Comparison of ENCODE assay signal across 11 mouse cellular contexts in genomic region chr5:92987891-92988768, GRCm38 (mm10). TPM values are rescaled to one million over a fixed set of nuclear protein-coding genes. Genes with fewer than 3 reads are reported as not detected.
DNase-seq lines count a peak whose midpoint lies in the region; ATAC-seq and TF ChIP-seq lines count a peak whose summit lies in the region.
"Had no signal": no experiment of that assay in that cellular context is flagged by ENCODE, and none has a peak within 500 bp of the region (broad histone marks: within the 10 kb centered on the region; RNA-seq: fewer than 3 reads in every experiment).

No protein-coding gene starts in this region.

- peak; percentile 55 for DNase-seq in kidney, postnatal 10 days
- no peak for DNase-seq in kidney, adult 2 months
- DNase-seq in hindbrain, embryonic 14.5 days (ENCODE audit: low spot score): no peak
- DNase-seq in midbrain, postnatal 0 days (ENCODE audit: low spot score): no peak
- DNase-seq in cerebellum, adult 9-11 months: no peak
- no peak for DNase-seq in layer of hippocampus, postnatal 14 days (ENCODE audit: low spot score in 2 of 2)
- no peak for DNase-seq in urinary bladder, postnatal 14 days (ENCODE audit: low spot score)
- DNase-seq: heart, postnatal 36 days; thymus, postnatal 14 days had no signal

- H3K9me3 ChIP-seq in embryonic facial prominence, embryonic 12.5 days: no peaks in the 10 kb centered on the region
- no peaks in the 10 kb centered on the region for H3K9me3 ChIP-seq in hindbrain, embryonic 14.5 days (ENCODE audit: control insufficient read depth, low read length)
- no peaks in the 10 kb centered on the region for H3K9me3 ChIP-seq in midbrain, postnatal 0 days (ENCODE audit: low read length)

- no peaks in the 10 kb centered on the region for H3K27me3 ChIP-seq in kidney, adult 2 months (replicated peaks; ENCODE audit: control insufficient read depth, insufficient read depth, low read length)
- no peaks in the 10 kb centered on the region for H3K27me3 ChIP-seq in embryonic facial prominence, embryonic 12.5 days
- no peaks in the 10 kb centered on the region for H3K27me3 ChIP-seq in hindbrain, embryonic 14.5 days (ENCODE audit: control insufficient read depth, insufficient read depth, low read length)
- H3K27me3 ChIP-seq in midbrain, postnatal 0 days (ENCODE audit: insufficient read depth, low read length): no peaks in the 10 kb centered on the region

- 0 out of 2 replicates have a peak overlapping the region, but pooled peaks have one; percentile 8 for H3K4me2 ChIP-seq in embryonic facial prominence, embryonic 12.5 days (replicated peaks)
- 0 out of 2 replicates have a peak overlapping the region, but pooled peaks have one; percentile 28 for H3K4me2 ChIP-seq in hindbrain, embryonic 14.5 days (replicated peaks)
- H3K4me2 ChIP-seq in midbrain, postnatal 0 days (ENCODE audit: low read depth, low read length, poor library complexity, severe bottlenecking): no peak overlapping the region

- WGBS in kidney, adult 2 months: 37% methylated on average over 16 of the region's 16 CpGs
- WGBS in embryonic facial prominence, embryonic 12.5 days: 43% methylated on average over 15 of the region's 16 CpGs
- WGBS in hindbrain, embryonic 14.5 days: 57% methylated on average over 16 of the region's 16 CpGs
- WGBS in midbrain, postnatal 0 days: 59% methylated on average over 14 of the region's 16 CpGs

- no peak overlapping the region for H3K27ac ChIP-seq in kidney, adult 2 months (ENCODE audit: insufficient read depth, low read depth, low read length)
- peak overlapping the region; percentile 90 for H3K27ac ChIP-seq in embryonic facial prominence, embryonic 12.5 days
- peak overlapping the region; percentile 6; the same call in 1 of the 2 replicates for H3K27ac ChIP-seq in hindbrain, embryonic 14.5 days
- no peak overlapping the region for H3K27ac ChIP-seq in midbrain, postnatal 0 days (ENCODE audit: low read depth, low read length)

- TF ChIP-seq CTCF in kidney, adult 2 months (conservative IDR thresholded peaks at IDR 0.05; ENCODE audit: insufficient read depth, insufficient read length, low read depth, low read length): no peak
- no peak for TF ChIP-seq CTCF in midbrain, postnatal 0 days (IDR thresholded peaks at IDR 0.05)

- H3K9ac ChIP-seq in embryonic facial prominence, embryonic 12.5 days: no peak overlapping the region
- no peak overlapping the region for H3K9ac ChIP-seq in hindbrain, embryonic 14.5 days
- H3K9ac ChIP-seq in midbrain, postnatal 0 days (replicated peaks; ENCODE audit: low read length, poor library complexity, severe bottlenecking): 0 out of 2 replicates have a peak overlapping the region, but pooled peaks have one; percentile 24

- H3K4me1 ChIP-seq in kidney, adult 2 months (ENCODE audit: control insufficient read depth, insufficient read depth, low read length): 0 out of 2 replicates have a peak, but pooled peaks cover 3% of the 10 kb centered on the region
- peaks cover 13% of the 10 kb centered on the region for H3K4me1 ChIP-seq in embryonic facial prominence, embryonic 12.5 days
- no peaks in the 10 kb centered on the region; the same call in 1 of the 2 replicates for H3K4me1 ChIP-seq in hindbrain, embryonic 14.5 days (replicated peaks; ENCODE audit: control insufficient read depth, insufficient read depth, low read length)
- no peaks in the 10 kb centered on the region for H3K4me1 ChIP-seq in midbrain, postnatal 0 days (ENCODE audit: insufficient read depth, low read length)

- no peaks in the 10 kb centered on the region for H3K36me3 ChIP-seq in kidney, adult 2 months (ENCODE audit: control insufficient read depth, insufficient read depth, low read length)
- H3K36me3 ChIP-seq in embryonic facial prominence, embryonic 12.5 days: no peaks in the 10 kb centered on the region
- H3K36me3 ChIP-seq in hindbrain, embryonic 14.5 days (replicated peaks; ENCODE audit: control insufficient read depth, insufficient read depth): no peaks in the 10 kb centered on the region
- H3K36me3 ChIP-seq in midbrain, postnatal 0 days (ENCODE audit: insufficient read depth, low read length): no peaks in the 10 kb centered on the region

- H3K4me3 ChIP-seq in kidney, adult 2 months (ENCODE audit: insufficient read depth, low read depth, low read length): no peak overlapping the region
- no peak overlapping the region for H3K4me3 ChIP-seq in embryonic facial prominence, embryonic 12.5 days
- no peak overlapping the region for H3K4me3 ChIP-seq in hindbrain, embryonic 14.5 days (replicated peaks; ENCODE audit: low read length)
- H3K4me3 ChIP-seq in midbrain, postnatal 0 days (ENCODE audit: low read depth, low read length): no peak overlapping the region

- ATAC-seq in embryonic facial prominence, embryonic 12.5 days (ENCODE audit: insufficient number of reproducible peaks, insufficient read depth, low FRiP score, low TSS enrichment): 0 out of 2 replicates have a peak, but pooled peaks have one; percentile 47
- ATAC-seq in hindbrain, embryonic 14.5 days (ENCODE audit: low FRiP score): peak; percentile 43
- ATAC-seq in midbrain, postnatal 0 days (ENCODE audit: low FRiP score): peak; percentile 47

- TF ChIP-seq POLR2A in kidney, adult 2 months (IDR thresholded peaks at IDR 0.05; ENCODE audit: low read depth, low read length): no peak

RNA-seq across cellular contexts. Expression of gene Sowahb, which starts 56.7 kb away (rescaled TPM):
- polyA plus RNA-seq in kidney, adult 2 months (2012; rRNA removed): 7.8 and 10.1 TPM in 2 replicates
- polyA plus RNA-seq in embryonic facial prominence, embryonic 12.5 days (2016; fragmentation: Nextera tagmentation; extraction: Ambion mirVana): 0.47 and 0.59 TPM in 2 replicates
- not detected in 2 replicates for polyA plus RNA-seq in hindbrain, embryonic 14.5 days (2014; fragmentation: Nextera tagmentation; extraction: Ambion mirVana)
- 0.14 and 0.16 TPM in 2 replicates for total RNA-seq in midbrain, postnatal 0 days (2014; rRNA removed)
- polyA plus RNA-seq in midbrain, postnatal 0 days (2015; fragmentation: Nextera tagmentation; extraction: Ambion mirVana): 0.06 TPM in 1 of 2 replicates, not detected in the other
- total RNA-seq in layer of hippocampus, postnatal 14 days (2021): 1 to 10 TPM in 1 of 2 experiments, under 1 TPM in 1; 0.46 to 1.0 TPM
- total RNA-seq: megakaryocyte, adult 5-6 weeks had no signal

Comparison
In these comparisons a context has a peak if more than half of its experiments do, and no peak if none do; other contexts are left out.
1. H3K27ac ChIP-seq: peak in embryonic facial prominence, embryonic 12.5 days (single experiment) and hindbrain, embryonic 14.5 days (single experiment); none in kidney, adult 2 months (single experiment) and midbrain, postnatal 0 days (single experiment).
2. Peak in every context shown above with its lines, with median percentiles within 50 percentile points of each other: ATAC-seq.